Mouse (Mus musculus) heart, embryonic 12.5 days (tissue): ENCODE measurements around the gene Chst10. TPM values are rescaled to one million over a fixed set of nuclear protein-coding genes. Genes with fewer than 3 reads are reported as not detected.

Experiments used
- ATAC-seq: fragments of 200-750 bp; cut with Nextera tagmentation; 2 replicates; pipeline ENCODE4 v1.8.0; 2017; ENCODE audit warnings: moderate TSS enrichment, moderate library complexity; ENCODE audit not compliant: insufficient number of reproducible peaks, low FRiP score
- H3K27ac ChIP-seq: fragments of 300-500 bp; sonication (generic); 2 replicates; pipeline ENCODE4 v1.5.1; 2016; ENCODE audit warnings: mild to moderate bottlenecking, moderate library complexity; ENCODE audit not compliant: poor library complexity, severe bottlenecking
- H3K27me3 ChIP-seq: fragments of 300-500 bp; sonication (generic); replicated peaks from 2 replicates; pipeline ENCODE4 v1.6.1; 2016; ENCODE audit warnings: mild to moderate bottlenecking, moderate library complexity
- H3K36me3 ChIP-seq: fragments of 300-500 bp; sonication (generic); 2 replicates; pipeline ENCODE4 v1.6.1; 2016; ENCODE audit warnings: mild to moderate bottlenecking, moderate library complexity
- H3K4me1 ChIP-seq: fragments of 300-500 bp; sonication (generic); replicated peaks from 2 replicates; pipeline ENCODE4 v1.6.1; 2016; ENCODE audit warnings: mild to moderate bottlenecking
- H3K4me2 ChIP-seq: fragments of 300-500 bp; sonication (generic); 2 replicates; pipeline ENCODE4 v1.6.1; 2016; ENCODE audit warnings: mild to moderate bottlenecking, moderate library complexity
- H3K4me3 ChIP-seq: fragments of 300-500 bp; sonication (generic); 2 replicates; pipeline ENCODE4 v1.5.1; 2016; ENCODE audit warnings: mild to moderate bottlenecking
- H3K9ac ChIP-seq: fragments of 300-500 bp; sonication (generic); 2 replicates; pipeline ENCODE4 v1.6.1; 2016; ENCODE audit warnings: mild to moderate bottlenecking, moderate library complexity
- H3K9me3 ChIP-seq: fragments of 300-500 bp; sonication (generic); replicated peaks from 2 replicates; pipeline ENCODE4 v1.6.1; 2016; ENCODE audit warnings: mild to moderate bottlenecking, moderate library complexity
- WGBS: fragments of 180-500 bp; shearing (Covaris S2); methylation state at CpG from one replicate; pipeline ENCODE4 v1.1.7; 2016; 5-methylcytosine and 5-hydroxymethylcytosine counted together
- polyA plus RNA-seq: library from polyadenylated mRNA; unstranded; fragments of >200 nt; fragmentation: Nextera tagmentation; extraction: Ambion mirVana; gene quantifications from 2 replicates; pipeline ENCODE4 v1.2.1, GENCODE M21; 2016

Chst10 gene
- polyA plus RNA-seq, 1 experiment from 2014 or later = 3.6 TPM

DNA sequence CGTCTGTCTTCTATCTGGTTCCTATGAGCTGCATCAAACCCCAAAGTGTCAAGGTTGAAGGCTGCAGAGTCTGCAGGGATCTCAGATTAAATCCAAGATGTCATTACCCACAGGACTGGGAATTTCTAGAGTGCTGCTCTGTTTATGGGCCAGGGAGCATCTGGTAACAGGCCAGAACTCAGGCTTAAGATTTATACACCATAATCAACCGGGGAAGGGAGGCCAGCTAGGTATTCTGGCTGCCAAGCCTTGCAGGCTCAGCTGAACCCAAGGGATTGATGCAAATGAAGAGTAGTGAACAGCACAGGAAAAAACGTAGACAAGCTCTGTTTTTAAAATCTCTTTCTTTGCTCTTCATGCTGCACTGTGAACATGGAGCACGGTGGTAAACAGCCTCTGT lies 81.7 kb downstream of the Chst10 start:
- Histone ChIP-seq H3K9me3 (no peaks in the 10 kb centered on the region), H3K9ac (no peak overlapping the region), H3K4me2 (no peak overlapping the region), H3K27me3 (no peaks in the 10 kb centered on the region), H3K36me3 (peaks cover 15% of the 10 kb centered on the region), H3K4me3 (no peak overlapping the region), H3K4me1 (peaks cover 8% of the 10 kb centered on the region; the same call in 1 of the 2 replicates), H3K27ac (no peak overlapping the region)
- no peak for ATAC-seq
- 60% methylated on average over 4 of the region's 4 CpGs for WGBS

Other genes starting within 250 kb of the Chst10 start
- gene Aff3, start 233.2 kb downstream of the Chst10 start, polyA plus RNA-seq = 5.3 and 5.7 TPM in 2 replicates
- 1.0 TPM in 2 replicates for gene Lonrf2, start 61.5 kb downstream of the Chst10 start, polyA plus RNA-seq
- gene Nms, start 41.0 kb upstream of the Chst10 start, polyA plus RNA-seq = not detected in 2 replicates
- 149 and 168 TPM in 2 replicates for gene Pdcl3, start 87.4 kb upstream of the Chst10 start, polyA plus RNA-seq